Mouse (Mus musculus): ENCODE measurements at regions not wholly inside any gene's neighbourhood (a gene's known extent, or its start where the extent isn't known, plus 50 kb on each side); places are given as distances from the start of the nearest gene placed in this dataset.

GRCm38 (mm10) chr16:30008451-30009357 lies 55.5 kb upstream of the Hes1 start:
- peak; percentile 62 for TF ChIP-seq CTCF (IDR thresholded peaks at IDR 0.05; ENCODE audit: borderline replicate concordance, extremely low read depth, insufficient read depth, insufficient read length)
- no peak for TF ChIP-seq POLR2A (IDR thresholded peaks at IDR 0.05; ENCODE audit: borderline replicate concordance, extremely low read depth, insufficient read depth, insufficient read length, poor library complexity, severe bottlenecking)

Data from brain, embryonic 14.5 days (tissue).